Mouse (Mus musculus): ENCODE results near the gene Upf1. TPM values are rescaled to one million over a fixed set of nuclear protein-coding genes. Genes with fewer than 3 reads are reported as not detected.

Upf1 gene
- polyA plus RNA-seq, 1 experiment from 2014 or later = 19.3 TPM

DNA sequence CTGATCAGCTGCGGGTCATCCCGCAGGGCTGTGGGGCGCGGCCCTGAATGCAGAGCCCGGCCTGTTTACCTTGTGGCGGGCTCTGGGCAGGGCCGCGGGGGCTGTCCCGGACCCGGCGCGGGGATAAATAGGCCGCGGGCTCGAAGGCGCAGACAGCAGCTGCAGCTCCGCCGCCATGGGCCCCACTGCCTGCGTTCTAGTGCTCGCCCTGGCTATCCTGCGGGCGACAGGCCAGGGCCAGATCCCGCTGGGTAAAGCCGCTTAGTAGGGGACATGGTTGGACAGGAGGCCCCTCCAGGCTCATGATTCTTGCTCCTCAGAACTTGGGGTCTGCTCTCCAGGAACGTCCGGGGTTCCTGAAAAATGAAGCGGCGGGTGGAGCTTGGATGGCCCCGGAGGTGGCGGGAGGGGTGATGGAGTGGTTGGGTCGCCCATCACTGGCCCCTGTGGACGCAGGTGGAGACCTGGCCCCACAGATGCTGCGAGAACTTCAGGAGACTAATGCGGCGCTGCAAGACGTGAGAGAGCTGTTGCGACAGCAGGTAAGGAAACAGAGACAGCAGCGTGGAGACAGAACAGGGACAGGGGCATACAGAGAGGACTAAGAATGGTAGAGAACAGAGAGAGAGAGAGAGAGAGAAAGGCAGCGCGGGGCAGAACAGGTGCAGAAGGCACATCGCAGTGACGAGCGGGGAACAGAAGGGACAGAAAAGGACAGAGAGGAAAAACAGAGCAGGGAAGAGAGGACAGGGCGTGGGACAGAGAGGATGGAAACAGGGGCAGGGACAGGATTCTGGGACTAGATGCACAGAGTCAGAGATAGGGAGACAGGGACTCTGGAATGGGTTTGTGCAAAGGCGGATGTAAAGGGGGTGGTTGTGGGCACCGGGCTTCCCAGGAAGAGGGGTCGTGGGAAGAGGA lies 20.6 kb upstream of the Upf1 start, which contains the start of gene Comp:
TSS of gene Comp (plus strand) at position 162 of the 921 bp plus-strand sequence.
- Histone ChIP-seq H3K27ac (no peak within 1 kb of the TSS), H3K36me3 (ENCODE audit: inconsistent target) (no peaks in the 10 kb centered on the region), H3K4me3 (ENCODE audit: inconsistent target) (no peak within 1 kb of the TSS), H3K79me2 (ENCODE audit: inconsistent target) (no peaks in the 10 kb centered on the region)
- 12% methylated on average over 44 of the region's 47 CpGs for WGBS (ENCODE audit: missing documents)

DNA sequence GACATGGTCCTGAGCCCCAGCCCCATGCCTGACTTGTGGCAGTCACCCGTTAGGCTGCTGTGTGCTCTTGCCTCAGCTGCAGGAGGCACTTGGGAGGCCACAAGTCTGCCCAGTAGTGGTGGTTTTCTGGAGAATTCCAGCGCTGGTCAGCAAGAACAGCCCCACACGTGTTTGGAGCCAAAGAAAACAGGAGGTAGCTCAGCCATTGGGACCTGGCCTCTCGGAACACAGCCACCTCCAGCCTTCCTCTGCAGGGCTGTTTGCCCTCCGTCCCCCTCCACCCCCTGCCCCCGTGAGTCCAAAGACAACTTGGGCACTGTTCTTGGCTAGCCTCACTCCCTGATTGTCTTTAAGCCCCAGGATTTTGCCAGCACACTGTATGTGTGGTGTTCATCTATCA lies 18.9 kb upstream of the Upf1 start:
- Histone ChIP-seq H3K79me2 (ENCODE audit: inconsistent target) (no peaks in the 10 kb centered on the region), H3K36me3 (ENCODE audit: inconsistent target) (no peaks in the 10 kb centered on the region)
- WGBS (ENCODE audit: missing documents) = 92% methylated on average over 5 of the region's 6 CpGs

DNA sequence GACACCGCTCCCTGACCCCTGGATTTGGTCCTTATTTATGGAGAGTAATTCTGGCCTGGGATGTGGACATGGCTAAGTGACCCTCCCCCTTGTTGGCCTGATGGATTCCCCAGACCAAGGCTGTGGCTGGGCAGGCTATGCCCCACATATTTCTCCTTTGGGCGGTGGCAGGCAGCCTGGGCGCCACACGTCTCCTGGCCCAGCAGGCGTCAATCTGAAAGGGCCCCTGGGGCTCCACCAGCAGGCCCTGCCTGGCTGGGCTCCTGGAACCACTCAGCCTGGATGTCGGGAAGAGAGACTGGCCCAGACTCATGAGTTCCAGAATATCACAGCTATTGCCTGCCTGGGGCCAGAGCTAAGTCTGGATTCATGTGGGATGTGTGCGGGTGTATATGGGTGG lies 17.4 kb upstream of the Upf1 start:
- Histone ChIP-seq H3K4me3 (ENCODE audit: inconsistent target) (no peak overlapping the region), H3K27ac (no peak overlapping the region), H3K36me3 (ENCODE audit: inconsistent target) (no peaks in the 10 kb centered on the region), H3K79me2 (ENCODE audit: inconsistent target) (no peaks in the 10 kb centered on the region)
- WGBS (ENCODE audit: missing documents) = 96% methylated on average over 7 of the region's 7 CpGs

More for the DNA sequence above, 18.9 kb upstream of the Upf1 start:
- Histone ChIP-seq H3K4me3 (ENCODE audit: inconsistent target) (no peak overlapping the region), H3K27ac (no peak overlapping the region)

DNA sequence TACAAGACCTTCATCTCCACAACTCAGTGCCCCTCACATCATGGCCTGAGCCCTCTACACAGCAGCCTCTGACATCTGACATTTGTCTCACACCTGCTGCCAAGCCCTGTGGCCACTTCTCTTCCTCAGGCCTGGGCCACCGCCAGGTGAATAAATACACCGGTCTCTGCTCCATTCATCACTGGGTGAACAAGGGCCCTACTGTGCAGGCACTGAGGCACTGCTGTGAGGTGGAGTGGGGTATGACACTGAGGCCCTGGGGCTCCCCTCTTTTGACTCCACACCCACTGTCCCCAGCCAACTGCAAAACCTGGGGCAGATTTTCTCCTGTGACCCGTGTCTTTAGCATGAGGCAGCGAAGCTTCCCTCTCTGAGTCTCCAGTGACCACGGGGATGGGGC lies 13.5 kb upstream of the Upf1 start:
- WGBS (ENCODE audit: missing documents) = 77% methylated on average over 5 of the region's 5 CpGs
- H3K79me2 ChIP-seq (ENCODE audit: inconsistent target) = no peaks in the 10 kb centered on the region
- no peak overlapping the region for H3K4me3 ChIP-seq (ENCODE audit: inconsistent target)
- no peak overlapping the region for H3K27ac ChIP-seq
- H3K36me3 ChIP-seq (ENCODE audit: inconsistent target) = no peaks in the 10 kb centered on the region

DNA sequence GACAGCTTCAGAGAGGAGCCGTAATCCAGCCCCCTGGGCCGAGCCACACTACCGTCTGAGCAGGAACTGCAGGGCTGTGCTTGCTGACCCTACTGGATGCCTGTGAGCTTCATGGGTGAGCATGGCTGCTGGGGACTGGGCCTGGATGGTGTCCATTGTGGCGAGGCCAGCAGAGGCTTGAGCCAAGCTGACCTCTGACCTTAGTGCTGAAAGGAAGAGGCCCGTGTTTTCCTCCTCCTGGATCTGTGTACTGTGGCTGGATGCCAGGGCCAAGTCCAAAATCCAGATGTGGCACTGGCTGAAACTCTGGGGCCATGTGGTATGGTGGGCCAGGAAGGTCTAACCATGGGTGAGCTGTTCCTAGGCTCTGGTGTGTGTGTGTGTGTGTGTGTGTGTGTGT lies 11.0 kb upstream of the Upf1 start:
- Histone ChIP-seq H3K4me3 (ENCODE audit: inconsistent target) (no peak overlapping the region), H3K36me3 (ENCODE audit: inconsistent target) (no peaks in the 10 kb centered on the region), H3K27ac (no peak overlapping the region), H3K79me2 (ENCODE audit: inconsistent target) (no peaks in the 10 kb centered on the region)
- 79% methylated on average over 2 of the region's 5 CpGs for WGBS (ENCODE audit: missing documents)

DNA sequence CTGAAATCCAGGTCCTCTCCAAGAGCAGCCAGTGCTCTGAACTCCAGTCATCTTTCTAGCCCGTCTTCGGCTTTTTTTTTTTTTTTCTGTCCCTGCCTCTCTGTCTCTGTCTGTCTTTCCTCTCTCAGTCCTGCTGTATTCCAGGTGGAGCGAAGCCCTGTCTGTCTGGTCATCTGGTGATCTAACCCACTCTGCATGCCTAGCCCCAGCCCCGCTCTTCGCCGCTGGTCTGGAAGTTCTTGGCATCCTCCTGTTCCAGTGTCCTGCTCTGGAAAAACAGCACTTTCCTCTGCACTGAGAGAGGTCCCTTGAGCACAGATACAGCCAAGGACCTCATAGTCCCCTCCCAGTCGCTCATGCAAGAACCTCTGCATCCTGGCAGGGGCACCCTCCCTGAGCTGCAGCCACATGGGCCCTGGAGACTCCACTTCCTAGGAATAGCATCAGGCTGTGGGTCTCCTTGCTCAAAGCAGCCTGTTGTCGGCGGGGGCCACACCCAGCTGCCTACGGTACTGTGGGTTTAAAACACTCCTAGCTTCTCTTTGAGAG lies 8.5 kb upstream of the Upf1 start:
- H3K27ac ChIP-seq = no peak overlapping the region
- H3K4me3 ChIP-seq (ENCODE audit: inconsistent target) = no peak overlapping the region
- H3K36me3 ChIP-seq (ENCODE audit: inconsistent target) = no peaks in the 10 kb centered on the region
- no peaks in the 10 kb centered on the region for H3K79me2 ChIP-seq (ENCODE audit: inconsistent target)
- WGBS (ENCODE audit: missing documents) = 91% methylated on average over 10 of the region's 10 CpGs

DNA sequence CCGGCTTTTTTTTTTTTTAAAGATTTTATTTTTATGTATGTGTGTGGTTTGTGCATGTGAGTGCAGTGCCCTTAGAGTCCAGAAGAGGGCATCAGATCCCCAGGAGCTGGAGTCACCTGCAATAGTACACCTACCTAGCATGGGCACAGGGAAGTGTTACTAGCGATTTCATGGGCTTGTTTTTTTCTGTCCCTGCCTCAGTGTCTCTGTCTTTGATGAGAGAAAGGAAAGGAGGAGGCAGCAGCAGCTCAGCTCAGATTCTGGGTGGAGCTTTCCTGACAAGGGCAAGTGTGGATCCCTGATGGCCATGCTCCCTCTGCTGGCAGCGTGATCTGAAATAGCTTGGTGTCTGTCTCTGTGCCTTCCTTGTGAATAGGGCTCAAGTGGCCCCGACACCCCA lies 7.7 kb upstream of the Upf1 start:
- no peak overlapping the region for H3K27ac ChIP-seq
- H3K4me3 ChIP-seq (ENCODE audit: inconsistent target) = no peak overlapping the region
- H3K79me2 ChIP-seq (ENCODE audit: inconsistent target) = no peaks in the 10 kb centered on the region
- 82% methylated on average over 4 of the region's 4 CpGs for WGBS (ENCODE audit: missing documents)
- no peaks in the 10 kb centered on the region for H3K36me3 ChIP-seq (ENCODE audit: inconsistent target)

DNA sequence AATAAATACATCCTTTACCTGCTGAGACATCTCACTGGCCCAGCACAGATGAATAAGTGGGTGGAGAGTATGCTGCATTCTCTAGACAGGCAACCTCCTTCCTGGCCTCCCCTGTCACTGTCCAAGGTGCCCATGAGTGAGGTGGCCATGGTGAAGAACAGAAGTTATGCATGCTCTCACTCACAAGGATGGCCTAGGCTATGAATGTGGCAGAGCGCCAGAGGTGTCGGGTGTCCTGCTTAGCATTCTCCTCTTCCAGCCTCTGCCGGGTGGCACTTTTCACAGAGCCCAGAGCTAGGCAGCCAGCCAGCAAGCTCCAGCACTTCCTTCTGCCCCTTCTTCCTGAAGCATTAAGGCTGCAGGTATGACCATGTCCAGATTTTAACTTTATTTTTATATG lies 6.3 kb upstream of the Upf1 start:
- no peak overlapping the region for H3K27ac ChIP-seq
- H3K36me3 ChIP-seq (ENCODE audit: inconsistent target) = no peaks in the 10 kb centered on the region
- no peak overlapping the region for H3K4me3 ChIP-seq (ENCODE audit: inconsistent target)
- no peaks in the 10 kb centered on the region for H3K79me2 ChIP-seq (ENCODE audit: inconsistent target)
- 76% methylated on average over 3 of the region's 3 CpGs for WGBS (ENCODE audit: missing documents)

DNA sequence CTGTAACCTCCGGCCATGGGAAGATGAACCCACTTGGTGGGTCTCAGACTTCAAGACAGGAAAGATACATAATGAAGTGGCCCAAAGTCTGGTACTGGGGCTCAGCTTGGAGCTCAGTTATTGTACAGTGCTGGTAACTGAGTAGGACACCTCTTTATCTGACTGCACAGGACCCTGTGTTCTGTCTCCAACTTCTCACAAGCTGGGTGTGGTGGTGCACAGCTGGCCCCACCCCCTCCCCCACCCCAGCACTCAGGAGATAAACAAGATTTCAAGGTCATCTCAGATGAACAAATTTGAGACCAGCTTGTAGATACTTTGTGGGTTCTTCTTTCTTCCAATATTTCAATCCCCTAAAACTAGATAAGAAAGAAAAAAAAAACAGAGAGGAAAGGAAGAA lies 3.0 kb upstream of the Upf1 start:
- Histone ChIP-seq H3K4me3 (ENCODE audit: inconsistent target) (no peak overlapping the region), H3K36me3 (ENCODE audit: inconsistent target) (no peaks in the 10 kb centered on the region), H3K79me2 (ENCODE audit: inconsistent target) (peaks cover 15% of the 10 kb centered on the region), H3K27ac (no peak overlapping the region)
- WGBS (ENCODE audit: missing documents) = 63% methylated on average over 1 of the region's 1 CpGs

DNA sequence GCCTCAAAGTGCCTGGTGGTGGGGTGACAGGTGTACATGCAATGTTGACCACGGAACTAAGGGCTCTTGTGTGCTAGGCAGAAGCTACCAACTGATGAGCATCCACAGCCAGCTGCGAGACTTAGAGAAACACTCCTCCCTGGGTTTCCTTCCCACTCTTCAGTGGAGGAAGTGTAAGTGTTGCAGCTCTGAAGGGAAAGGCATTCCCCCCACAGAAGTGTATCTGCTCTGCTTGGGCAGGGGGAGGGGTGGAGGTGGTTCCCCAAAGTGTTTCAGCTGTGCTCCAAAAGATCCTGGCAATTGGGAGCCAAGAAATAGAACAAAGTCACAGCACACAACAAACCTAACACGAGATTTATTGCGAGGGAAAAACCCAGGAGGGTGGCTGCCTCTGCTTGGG lies 926 bp upstream of the Upf1 start:
- Histone ChIP-seq H3K4me3 (ENCODE audit: inconsistent target) (peak overlapping the region; percentile 33; the same call in 1 of the 2 replicates), H3K27ac (peak overlapping the region; percentile 51), H3K36me3 (ENCODE audit: inconsistent target) (no peaks in the 10 kb centered on the region), H3K79me2 (ENCODE audit: inconsistent target) (peaks cover 36% of the 10 kb centered on the region)
- 5% methylated on average over 4 of the region's 4 CpGs for WGBS (ENCODE audit: missing documents)

DNA sequence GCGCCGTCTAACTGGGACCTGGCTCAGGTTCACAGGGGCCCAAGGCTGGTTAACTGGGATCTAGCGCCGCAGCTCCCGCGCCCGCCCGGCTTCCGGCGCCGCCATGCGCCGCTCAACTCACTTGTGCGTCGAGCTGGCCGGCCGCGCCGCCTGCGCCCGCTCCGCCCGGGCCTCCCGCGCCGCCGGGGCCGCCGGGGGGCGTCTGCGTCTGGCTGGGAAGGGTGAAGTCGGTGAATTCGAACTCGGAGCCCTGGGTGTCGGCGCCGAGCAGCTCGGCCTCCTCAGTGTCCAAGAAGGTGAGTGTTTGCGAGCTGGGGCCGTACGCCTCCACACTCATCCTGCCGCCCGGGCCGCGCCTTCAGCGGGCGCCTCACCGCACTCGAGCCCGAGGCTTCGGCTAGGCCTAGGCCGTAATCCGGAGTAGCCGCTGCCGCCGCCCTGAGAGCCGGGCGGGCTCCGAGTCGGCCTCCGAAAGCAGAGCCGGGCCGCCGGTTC lies 374 bp downstream of the Upf1 start:
- peaks cover 49% of the 10 kb centered on the region for H3K79me2 ChIP-seq (ENCODE audit: inconsistent target)
- H3K27ac ChIP-seq = peak overlapping the region; percentile 10; the same call in 1 of the 2 replicates
- no peaks in the 10 kb centered on the region for H3K36me3 ChIP-seq (ENCODE audit: inconsistent target)

DNA sequence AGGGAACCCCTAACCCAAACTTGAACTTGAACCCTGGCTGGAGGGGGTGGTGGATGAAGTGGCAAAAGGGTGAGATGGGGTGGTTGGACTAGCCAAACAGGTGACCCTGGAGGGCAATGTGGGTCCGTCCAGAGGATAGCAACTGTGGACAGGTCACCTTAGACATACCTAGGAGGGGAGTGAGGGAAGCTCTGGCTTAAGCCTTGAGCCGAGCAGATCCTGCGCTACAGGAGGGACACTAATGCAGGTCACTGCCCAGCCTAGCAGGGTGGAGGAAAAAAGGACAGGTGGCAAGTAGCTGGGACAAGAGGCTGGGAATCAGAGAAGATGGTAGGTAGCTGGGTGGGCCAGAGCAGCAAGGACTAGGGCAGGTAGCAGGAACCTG lies 1.1 kb downstream of the Upf1 start:
- Histone ChIP-seq H3K36me3 (ENCODE audit: inconsistent target) (no peaks in the 10 kb centered on the region), H3K27ac (peak overlapping the region; percentile 10; the same call in 1 of the 2 replicates), H3K79me2 (ENCODE audit: inconsistent target) (peaks cover 56% of the 10 kb centered on the region), H3K4me3 (ENCODE audit: inconsistent target) (peak overlapping the region; percentile 76)
- WGBS (ENCODE audit: missing documents) = 24% methylated on average over 3 of the region's 3 CpGs

More for the DNA sequence above, 374 bp downstream of the Upf1 start:
- H3K4me3 ChIP-seq (ENCODE audit: inconsistent target) = peak overlapping the region; percentile 76
- under 1% methylated on average over 40 of the region's 64 CpGs for WGBS (ENCODE audit: missing documents)

DNA sequence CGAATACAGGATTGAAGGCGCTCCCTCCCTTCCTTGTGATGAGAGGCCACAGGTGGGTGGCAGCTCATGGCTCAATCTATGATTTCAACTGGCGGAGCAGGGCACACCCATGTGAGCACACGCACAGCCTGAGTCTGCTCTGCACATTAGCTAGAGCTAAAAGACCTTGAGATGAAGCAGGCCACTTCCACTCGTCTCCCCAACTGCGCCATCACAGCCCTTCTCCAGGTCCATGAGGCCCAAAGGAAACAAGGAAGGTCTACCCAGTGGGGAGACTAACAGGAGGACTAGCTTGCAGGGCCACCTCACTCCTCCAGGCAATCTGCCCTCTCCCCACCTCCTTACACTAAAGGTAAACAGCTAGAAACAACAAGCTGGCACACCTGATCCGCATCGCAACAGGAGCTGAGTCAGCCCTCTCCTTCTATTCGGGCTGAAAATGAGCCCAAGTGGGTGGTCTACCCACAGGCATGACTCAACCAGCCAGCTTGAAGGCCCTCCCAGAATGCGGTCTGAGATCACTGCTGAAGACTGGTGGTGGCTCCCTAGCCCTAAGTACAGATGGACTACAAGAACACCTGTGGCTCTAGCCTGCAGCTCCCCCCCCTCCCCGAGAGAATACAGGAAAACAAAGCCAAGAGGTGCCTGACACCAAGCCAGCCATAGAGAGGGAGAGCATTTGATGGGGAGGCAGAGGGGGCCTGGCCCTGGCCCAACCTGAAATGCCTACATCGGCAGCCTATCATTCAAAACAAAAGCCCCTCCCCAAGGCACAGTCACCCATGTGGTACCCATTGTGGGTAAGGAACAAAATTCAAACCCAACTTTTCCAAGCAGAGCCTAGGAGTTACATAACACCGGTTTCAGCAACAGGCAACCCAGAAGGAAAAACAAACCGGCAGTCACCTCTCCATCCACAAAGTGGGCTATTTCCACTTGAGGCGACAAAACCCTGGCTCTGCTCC lies 1.8 kb downstream of the Upf1 start:
- Histone ChIP-seq H3K4me3 (ENCODE audit: inconsistent target) (peak overlapping the region; percentile 76), H3K36me3 (ENCODE audit: inconsistent target) (no peaks in the 10 kb centered on the region), H3K79me2 (ENCODE audit: inconsistent target) (peaks cover 63% of the 10 kb centered on the region), H3K27ac (no peak overlapping the region)
- WGBS (ENCODE audit: missing documents) = 44% methylated on average over 15 of the region's 15 CpGs

DNA sequence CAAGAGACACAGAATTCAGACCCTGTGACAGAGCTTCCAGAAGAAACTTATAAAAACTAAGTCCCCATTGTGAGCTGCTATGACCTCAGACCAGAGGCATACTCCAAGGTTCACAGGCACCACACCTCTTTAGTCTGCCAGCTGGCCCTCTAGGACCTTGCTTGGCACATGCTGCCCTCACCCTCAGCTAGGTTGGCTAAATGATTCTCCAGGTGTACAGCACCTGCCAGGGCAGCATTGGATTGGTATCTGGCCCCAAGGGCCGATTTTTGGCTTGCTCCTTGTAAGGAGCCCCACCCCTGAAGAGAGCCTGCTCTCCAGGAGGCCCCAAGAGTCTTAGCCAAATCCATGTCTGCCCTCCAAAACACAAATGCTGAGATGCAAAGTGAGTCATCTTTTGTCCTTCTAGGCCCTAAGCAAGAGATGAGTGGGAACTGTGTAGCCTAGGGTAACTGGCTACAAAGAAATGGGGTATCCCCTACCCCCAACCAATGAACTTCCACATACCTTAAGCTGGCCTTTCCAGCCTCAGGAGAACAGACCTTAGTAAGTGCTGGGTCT lies 5.1 kb downstream of the Upf1 start:
- 0 out of 2 replicates have a peak, but pooled peaks cover 6% of the 10 kb centered on the region for H3K36me3 ChIP-seq (ENCODE audit: inconsistent target)
- H3K79me2 ChIP-seq (ENCODE audit: inconsistent target) = peaks cover 97% of the 10 kb centered on the region
- H3K27ac ChIP-seq = no peak overlapping the region
- no peak overlapping the region for H3K4me3 ChIP-seq (ENCODE audit: inconsistent target)
- WGBS (ENCODE audit: missing documents) = 81% methylated on average over 1 of the region's 1 CpGs

All from macrophage (primary cell).